Mouse (Mus musculus) testis, postnatal 10 days (tissue): ENCODE results near the gene Gm44502.
A peak's percentile ranks its signal among the peaks of the same experiment; 100 is the strongest.

Source experiments
- DNase-seq: peaks from one replicate; pipeline ENCODE4 v3.0.0; 2021; ENCODE audit warnings: low spot score

Gene Gm44502

GRCm38 (mm10) chr15:89399716-89400115 is 29.8 kb downstream of the Gm44502 start:
- DNase-seq: no peak

GRCm38 (mm10) chr15:89398146-89398545 is 31.4 kb downstream of the Gm44502 start:
- no peak for DNase-seq

- no peak for DNase-seq
Measured at GRCm38 (mm10) chr15:89396883-89397282, 32.6 kb downstream of the Gm44502 start.

GRCm38 (mm10) chr15:89390081-89390480 is 39.4 kb downstream of the Gm44502 start:
- DNase-seq: no peak

- DNase-seq: no peak
Measured at GRCm38 (mm10) chr15:89387127-89387526, 42.4 kb downstream of the Gm44502 start.

GRCm38 (mm10) chr15:89384617-89385016 is 44.9 kb downstream of the Gm44502 start, which contains the start of gene Klhdc7b:
Gene Klhdc7b, plus strand, starts transcription at chr15:89384917.
- DNase-seq: no peak

GRCm38 (mm10) chr15:89379429-89379828 is 50.1 kb downstream of the Gm44502 start:
- DNase-seq: peak; percentile 68

- DNase-seq: peak; percentile 50
Measured at GRCm38 (mm10) chr15:89378831-89379401, 50.6 kb downstream of the Gm44502 start, which contains the start of gene Odf3b. Gene Odf3b, minus strand, starts transcription at chr15:89379282.

GRCm38 (mm10) chr15:89377938-89378828 is 51.3 kb downstream of the Gm44502 start:
- no peak for DNase-seq

GRCm38 (mm10) chr15:89377362-89377761 is 52.1 kb downstream of the Gm44502 start:
- DNase-seq: no peak

- peak; percentile 48 for DNase-seq
Measured at GRCm38 (mm10) chr15:89376957-89377356, 52.5 kb downstream of the Gm44502 start, which contains the start of gene Tymp. Gene Tymp, minus strand, starts transcription at chr15:89377039.

GRCm38 (mm10) chr15:89376040-89376439 is 53.5 kb downstream of the Gm44502 start:
- DNase-seq: no peak

- DNase-seq: no peak
Measured at GRCm38 (mm10) chr15:89374801-89375534, 54.5 kb downstream of the Gm44502 start.

GRCm38 (mm10) chr15:89374340-89374739 is 55.2 kb downstream of the Gm44502 start:
- no peak for DNase-seq

- DNase-seq: peak; percentile 98
Measured at GRCm38 (mm10) chr15:89373762-89374248, 55.7 kb downstream of the Gm44502 start, which contains the start of gene Sco2. Gene Sco2, minus strand, starts transcription at chr15:89373846.

GRCm38 (mm10) chr15:89373027-89373761 is 56.3 kb downstream of the Gm44502 start:
- peak; percentile 88 for DNase-seq

GRCm38 (mm10) chr15:89372536-89372935 is 57.0 kb downstream of the Gm44502 start:
- DNase-seq: no peak

- DNase-seq: peak; percentile 42
Measured at GRCm38 (mm10) chr15:89372068-89372467, 57.4 kb downstream of the Gm44502 start.
